Mouse (Mus musculus): ENCODE measurements around the gene 1700102P08Rik. TPM values are rescaled to one million over a fixed set of nuclear protein-coding genes. Genes with fewer than 3 reads are reported as not detected.
A peak's percentile ranks its signal among the peaks of the same experiment; 100 is the strongest.

Gene 1700102P08Rik
- 1 to 10 TPM; 1.3 to 2.1 (median 1.9) TPM for total RNA-seq (2022)

- no peak for DNase-seq (ENCODE audit: low spot score in 2 of 2)
These were observed at the start of gene 1700102P08Rik for GRCm38 (mm10) chr9:108392676-108393075. Gene 1700102P08Rik (plus strand): TSS chr9:108392805.

GRCm38 (mm10) chr9:108343331-108343730 lies 49.3 kb upstream of the 1700102P08Rik start:
- DNase-seq (ENCODE audit: low spot score in 2 of 2) = no peak

- DNase-seq (ENCODE audit: low spot score in 2 of 2) = no peak
These were observed 48.8 kb upstream of the 1700102P08Rik start for GRCm38 (mm10) chr9:108343835-108344234.

GRCm38 (mm10) chr9:108344471-108344870 lies 48.1 kb upstream of the 1700102P08Rik start:
- no peak for DNase-seq (ENCODE audit: low spot score in 2 of 2)

- DNase-seq (ENCODE audit: low spot score in 2 of 2) = no peak
These were observed 45.6 kb upstream of the 1700102P08Rik start for GRCm38 (mm10) chr9:108347024-108347423.

- DNase-seq (ENCODE audit: low spot score in 2 of 2) = peak; percentile 65 to 81
These were observed 44.9 kb upstream of the 1700102P08Rik start, which contains the start of gene Usp4 for GRCm38 (mm10) chr9:108347540-108348289. Gene Usp4 (plus strand): TSS chr9:108347853.

- DNase-seq (ENCODE audit: low spot score in 2 of 2) = no peak
These were observed 44.3 kb upstream of the 1700102P08Rik start for GRCm38 (mm10) chr9:108348290-108348680.

GRCm38 (mm10) chr9:108349727-108350126 lies 42.9 kb upstream of the 1700102P08Rik start:
- DNase-seq (ENCODE audit: low spot score in 2 of 2) = no peak

- DNase-seq (ENCODE audit: low spot score in 2 of 2) = no peak
These were observed 14.4 kb upstream of the 1700102P08Rik start for GRCm38 (mm10) chr9:108378234-108378633.

- DNase-seq (ENCODE audit: low spot score in 2 of 2) = no peak
These were observed 13.9 kb upstream of the 1700102P08Rik start for GRCm38 (mm10) chr9:108378736-108379135.

GRCm38 (mm10) chr9:108379294-108379693 lies 13.3 kb upstream of the 1700102P08Rik start:
- DNase-seq (ENCODE audit: low spot score in 2 of 2) = no peak

GRCm38 (mm10) chr9:108381382-108381781 lies 11.2 kb upstream of the 1700102P08Rik start:
- DNase-seq (ENCODE audit: low spot score in 2 of 2) = no peak

- DNase-seq (ENCODE audit: low spot score in 2 of 2) = no peak
These were observed 7.6 kb upstream of the 1700102P08Rik start for GRCm38 (mm10) chr9:108385006-108385405.

- no peak for DNase-seq (ENCODE audit: low spot score in 2 of 2)
These were observed 5.8 kb upstream of the 1700102P08Rik start for GRCm38 (mm10) chr9:108386816-108387215.

GRCm38 (mm10) chr9:108388601-108389000 lies 4.0 kb upstream of the 1700102P08Rik start:
- no peak for DNase-seq (ENCODE audit: low spot score in 2 of 2)

GRCm38 (mm10) chr9:108389220-108389619 lies 3.4 kb upstream of the 1700102P08Rik start:
- DNase-seq (ENCODE audit: low spot score in 2 of 2) = no peak

- DNase-seq (ENCODE audit: low spot score in 2 of 2) = no peak
These were observed 1.6 kb downstream of the 1700102P08Rik start for GRCm38 (mm10) chr9:108394191-108394590.

GRCm38 (mm10) chr9:108395427-108395826 lies 2.8 kb downstream of the 1700102P08Rik start:
- no peak for DNase-seq (ENCODE audit: low spot score in 2 of 2)

GRCm38 (mm10) chr9:108398324-108398723 lies 5.7 kb downstream of the 1700102P08Rik start:
- no peak for DNase-seq (ENCODE audit: low spot score in 2 of 2)

- DNase-seq (ENCODE audit: low spot score in 2 of 2) = peak; percentile 73 to 82
These were observed 8.8 kb downstream of the 1700102P08Rik start for GRCm38 (mm10) chr9:108401186-108401960.

- no peak for DNase-seq (ENCODE audit: low spot score in 2 of 2)
These were observed 10.5 kb downstream of the 1700102P08Rik start for GRCm38 (mm10) chr9:108403081-108403480.

- no peak for DNase-seq (ENCODE audit: low spot score in 2 of 2)
These were observed 11.8 kb downstream of the 1700102P08Rik start for GRCm38 (mm10) chr9:108404451-108404850.

Data from layer of hippocampus, adult 8-10 months (tissue).